Mouse (Mus musculus) CD4-positive, CD25-positive, alpha-beta regulatory T cell, adult 4 months (primary cell): Measurements from ENCODE around the gene Fcna. TPM values are rescaled to one million over a fixed set of nuclear protein-coding genes. Genes with fewer than 3 reads are reported as not detected.

Experiments used
- ATAC-seq: one replicate; pipeline ENCODE4 v1.8.0; 2017
- polyA plus RNA-seq, 2 experiments: library from polyadenylated mRNA; unstranded; fragments of 100-300 nt; shearing (Covaris generic); gene quantifications; one replicate each; pipeline ENCODE4 v1.2.1; 2017

The Fcna gene
- polyA plus RNA-seq, 2 experiments from 2014 or later, result 1.8 to 3.5 TPM

DNA sequence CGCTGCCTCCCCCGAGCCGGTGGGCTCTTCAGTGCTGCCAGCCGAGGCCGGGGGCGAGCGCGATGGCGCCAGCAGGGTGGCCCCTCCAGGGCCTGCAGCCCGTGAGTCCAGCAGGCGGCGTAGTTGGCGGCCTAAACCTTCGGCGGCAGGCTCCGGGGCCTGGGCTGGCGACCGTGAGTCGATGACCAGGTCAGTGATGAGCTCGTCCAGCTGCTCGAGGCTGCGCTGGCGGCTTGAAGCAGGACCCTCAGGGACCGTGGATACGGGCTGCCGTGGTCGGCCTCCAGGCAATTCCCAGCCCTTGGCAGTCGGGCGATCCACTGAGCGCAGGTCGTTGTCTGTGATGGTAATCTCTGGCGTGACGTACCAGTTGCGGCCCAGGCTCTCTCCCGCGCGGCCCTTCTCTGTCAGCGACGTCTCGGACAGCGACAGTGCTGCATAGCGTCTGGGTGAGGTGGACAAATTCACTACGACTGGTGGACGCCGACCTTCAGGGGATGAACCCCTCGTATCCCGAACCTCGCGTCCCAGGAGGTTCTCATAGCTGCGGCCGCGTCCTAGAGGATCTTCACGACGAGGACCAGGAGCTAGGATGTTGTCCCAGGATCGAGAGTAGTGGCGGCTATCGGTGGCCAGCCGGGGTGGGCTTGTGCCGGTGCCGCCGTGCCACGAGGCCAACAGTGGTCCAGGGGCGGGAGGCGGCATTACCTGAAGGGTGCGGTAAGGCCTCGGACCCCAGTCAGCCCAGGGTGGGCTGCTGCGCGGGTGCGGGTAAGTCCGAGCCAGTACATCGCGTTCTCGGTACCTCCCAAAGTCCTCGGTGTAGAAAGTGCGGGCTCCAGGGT lies 49.7 kb downstream of the Fcna start:
- ATAC-seq, result no peak

- ATAC-seq, result no peak
Measured at GRCm38 (mm10) chr2:25576965-25577891, 50.6 kb downstream of the Fcna start.

DNA sequence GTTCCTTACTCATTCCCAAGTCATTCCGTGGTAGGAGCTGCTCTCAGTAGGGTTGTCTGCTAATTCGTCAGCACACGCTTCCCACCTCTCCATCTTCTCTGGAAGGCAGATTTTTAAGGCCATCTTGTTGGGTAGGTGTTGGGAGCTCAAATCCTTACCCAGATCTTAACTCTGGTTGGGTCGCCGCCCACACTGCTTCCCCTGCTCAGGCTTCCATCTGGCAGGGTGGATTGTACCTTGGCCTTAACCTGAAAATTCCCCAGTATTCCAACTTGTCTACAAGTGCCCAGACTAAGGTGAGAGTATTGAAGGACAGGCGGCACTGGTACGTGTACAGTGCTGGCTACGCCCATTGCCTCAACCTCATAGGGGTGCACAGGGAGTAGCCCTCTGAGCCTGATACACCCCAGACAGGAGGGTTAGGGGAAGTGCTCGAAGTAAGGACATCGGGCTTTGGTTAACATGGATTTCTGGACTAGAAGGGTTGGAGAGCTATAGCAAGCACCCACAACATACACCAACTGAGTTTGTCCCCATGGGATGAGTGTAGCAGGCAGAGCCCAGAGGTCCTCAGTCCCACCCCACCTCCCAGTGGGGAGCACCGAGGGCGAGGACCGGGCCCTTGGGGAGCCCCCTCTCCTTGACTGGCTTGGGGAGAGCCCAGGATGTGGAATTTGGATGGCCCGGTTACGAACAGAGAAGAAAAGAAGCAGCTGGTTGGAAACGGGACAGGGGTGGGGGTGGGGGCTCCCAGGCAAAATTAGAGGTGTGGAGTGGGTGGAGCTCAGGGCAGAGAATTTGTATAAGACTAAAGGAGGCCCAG lies 51.6 kb downstream of the Fcna start:
- no peak for ATAC-seq

GRCm38 (mm10) chr2:25575432-25576027 lies 52.3 kb downstream of the Fcna start:
- no peak for ATAC-seq

Other genes with a start within 250 kb of the Fcna start
- gene Entpd2, start 232.2 kb downstream of the Fcna start, polyA plus RNA-seq, result not detected
- gene Npdc1, start 228.7 kb downstream of the Fcna start, polyA plus RNA-seq, result 1 to 10 TPM; 1.4 to 2.3 TPM
- gene Fut7, start 204.8 kb downstream of the Fcna start, polyA plus RNA-seq, result 10 to 100 TPM in 1 of 2 experiments, 1 to 10 TPM in 1; 4.0 to 11.7 TPM
- gene Abca2, start 199.3 kb downstream of the Fcna start, polyA plus RNA-seq, result 10 to 100 TPM; 31.9 to 45.3 TPM
- 1 to 10 TPM; 1.2 to 2.2 TPM for gene Clic3, start 171.2 kb downstream of the Fcna start, polyA plus RNA-seq
- gene Paxx, start 166.9 kb downstream of the Fcna start, polyA plus RNA-seq, result 100 to 1,000 TPM in 1 of 2 experiments, 10 to 100 TPM in 1; 74.7 to 102 TPM
- gene Ptgds, start 158.0 kb downstream of the Fcna start, polyA plus RNA-seq, result not detected
- gene Lcn12, start 134.1 kb downstream of the Fcna start, polyA plus RNA-seq, result not detected
- 100 to 1,000 TPM in 1 of 2 experiments, 10 to 100 TPM in 1; 60.7 to 143 TPM for gene Fbxw5, start 127.3 kb downstream of the Fcna start, polyA plus RNA-seq
- 1 to 10 TPM; 4.5 to 4.6 TPM for gene C8g, start 126.3 kb downstream of the Fcna start, polyA plus RNA-seq
- 100 to 1,000 TPM in 1 of 2 experiments, 10 to 100 TPM in 1; 83.7 to 125 TPM for gene Traf2, start 81.1 kb downstream of the Fcna start, polyA plus RNA-seq
- gene Edf1, start 70.2 kb downstream of the Fcna start, polyA plus RNA-seq, result 100 to 1,000 TPM; 257 to 281 TPM
- 1 to 10 TPM; 1.6 to 4.7 TPM for gene Mamdc4, start 53.2 kb downstream of the Fcna start, polyA plus RNA-seq
- gene Phpt1, start 52.8 kb downstream of the Fcna start, polyA plus RNA-seq, result 10 to 100 TPM; 53.9 to 66.8 TPM
- not detected for gene Ajm1, start 46.3 kb downstream of the Fcna start, polyA plus RNA-seq
- gene Rabl6, start 19.5 kb downstream of the Fcna start, polyA plus RNA-seq, result 10 to 100 TPM; 17.0 to 20.1 TPM
- not detected for gene Ccdc183, start 10.4 kb downstream of the Fcna start, polyA plus RNA-seq
- under 1 TPM in 1 of 2 experiments, not detected in 1; 0.94 TPM for gene Tmem141, start 6.0 kb downstream of the Fcna start, polyA plus RNA-seq
- gene Lcn8, start 25.1 kb upstream of the Fcna start, polyA plus RNA-seq, result not detected
- gene Lcn5, start 29.9 kb upstream of the Fcna start, polyA plus RNA-seq, result not detected
- not detected for gene Lcn6, start 48.8 kb upstream of the Fcna start, polyA plus RNA-seq
- gene Lcn10, start 54.7 kb upstream of the Fcna start, polyA plus RNA-seq, result 1 to 10 TPM in 1 of 2 experiments, under 1 TPM in 1; 0.69 to 3.0 TPM
- not detected for gene Obp2a, start 72.0 kb upstream of the Fcna start, polyA plus RNA-seq
- 100 to 1,000 TPM; 100 to 127 TPM for gene Bmyc, start 78.7 kb upstream of the Fcna start, polyA plus RNA-seq
- gene Obp2b, start 109.0 kb upstream of the Fcna start, polyA plus RNA-seq, result not detected
- not detected for gene Lcn3, start 137.5 kb upstream of the Fcna start, polyA plus RNA-seq
- not detected for gene Lcn11, start 149.0 kb upstream of the Fcna start, polyA plus RNA-seq
- gene Gm13539, start 154.2 kb upstream of the Fcna start, polyA plus RNA-seq, result not detected
- gene Glt6d1, start 187.8 kb upstream of the Fcna start, polyA plus RNA-seq, result not detected
- gene Lcn9, start 195.1 kb upstream of the Fcna start, polyA plus RNA-seq, result not detected
- gene Sohlh1, start 219.2 kb upstream of the Fcna start, polyA plus RNA-seq, result under 1 TPM in 1 of 2 experiments, not detected in 1; 0.58 TPM
- gene Kcnt1, start 235.7 kb upstream of the Fcna start, polyA plus RNA-seq, result under 1 TPM; 0.05 to 0.24 TPM